Mouse (Mus musculus) central nervous system, embryonic 18 days (tissue): ENCODE results near the gene Gm20814. TPM values are rescaled to one million over a fixed set of nuclear protein-coding genes. Genes with fewer than 3 reads are reported as not detected.

Experiments used
- polyA plus RNA-seq: library from polyadenylated mRNA; depleted of rRNA; stranded (reverse); fragments of >200 nt; gene quantifications from 2 replicates; pipeline ENCODE4 v1.2.3, GENCODE M21; 2012; rRNA removed

Gene Gm20814
- not detected in 2 replicates for polyA plus RNA-seq

DNA sequence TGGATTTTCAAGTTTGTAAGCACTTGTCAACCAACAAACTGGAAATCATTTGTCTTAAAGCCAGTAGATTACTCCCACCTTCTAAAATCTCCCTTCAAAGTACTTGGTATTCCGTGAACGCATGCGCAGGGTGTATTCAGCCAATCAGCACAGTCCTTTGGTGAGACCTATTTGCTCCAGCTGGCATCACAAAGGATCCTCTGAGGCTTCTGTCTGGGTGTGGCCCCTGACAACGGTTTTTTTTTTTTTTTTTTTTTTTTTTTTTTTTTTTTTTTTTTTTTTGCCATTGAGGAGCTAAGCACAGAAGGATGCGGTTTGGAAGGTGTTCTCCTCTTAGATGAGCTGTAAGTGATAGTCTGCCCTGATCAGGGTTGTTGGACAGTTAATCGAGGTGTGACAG, at the start of gene Gm20814:
TSS of gene Gm20814 (plus strand) at position 301 of the 400 bp plus-strand sequence.

